ENCODE assay signal across 20 mouse cellular contexts in genomic region chr12:54463806-54464205, GRCm38 (mm10).
DNase-seq lines count a peak whose midpoint lies in the region; ATAC-seq and TF ChIP-seq lines count a peak whose summit lies in the region.
"Had no signal": no experiment of that assay in that cellular context is flagged by ENCODE, and none has a peak within 500 bp of the region (broad histone marks: within the 10 kb centered on the region; RNA-seq: fewer than 3 reads in every experiment).

No protein-coding gene starts in this region.

- 0 out of 2 replicates have a peak, but pooled peaks cover 3% of the 10 kb centered on the region for H3K4me1 ChIP-seq in kidney, embryonic 15.5 days
- H3K4me1 ChIP-seq in intestine, postnatal 0 days (replicated peaks; ENCODE audit: control insufficient read depth, insufficient read depth, low read length), result peaks cover 12% of the 10 kb centered on the region
- H3K4me1 ChIP-seq in stomach, embryonic 16.5 days (ENCODE audit: control insufficient read depth, insufficient read depth, low read length), result peaks cover 2% of the 10 kb centered on the region
- H3K4me1 ChIP-seq: embryonic facial prominence, embryonic 13.5 days; midbrain, embryonic 15.5 days had no signal

- no peak overlapping the region for H3K4me3 ChIP-seq in gastrocnemius, adult 2 months
- H3K4me3 ChIP-seq in kidney, embryonic 15.5 days (replicated peaks), result no peak overlapping the region
- H3K4me3 ChIP-seq in intestine, postnatal 0 days (ENCODE audit: low read depth, low read length), result no peak overlapping the region
- no peak overlapping the region for H3K4me3 ChIP-seq in stomach, embryonic 16.5 days (replicated peaks; ENCODE audit: low read length)
- H3K4me3 ChIP-seq: embryonic facial prominence, embryonic 13.5 days; layer of hippocampus, adult 2 months; liver, embryonic 13.5 days; midbrain, embryonic 15.5 days had no signal

- H3K27ac ChIP-seq in gastrocnemius, adult 2 months, result no peak overlapping the region
- no peak overlapping the region for H3K27ac ChIP-seq in kidney, embryonic 15.5 days
- H3K27ac ChIP-seq in intestine, postnatal 0 days (ENCODE audit: low read depth, low read length), result peak overlapping the region; percentile 81
- H3K27ac ChIP-seq in stomach, embryonic 16.5 days (ENCODE audit: low read length), result peak overlapping the region; percentile 62; the same call in 1 of the 2 replicates
- H3K27ac ChIP-seq: embryonic facial prominence, embryonic 13.5 days; layer of hippocampus, adult 2 months; liver, embryonic 13.5 days; midbrain, embryonic 15.5 days had no signal

- H3K9me3 ChIP-seq in kidney, embryonic 15.5 days (replicated peaks), result no peaks in the 10 kb centered on the region
- H3K9me3 ChIP-seq in intestine, postnatal 0 days (ENCODE audit: control insufficient read depth), result no peaks in the 10 kb centered on the region
- no peaks in the 10 kb centered on the region for H3K9me3 ChIP-seq in stomach, embryonic 16.5 days (replicated peaks; ENCODE audit: control insufficient read depth, low read length)
- H3K9me3 ChIP-seq: embryonic facial prominence, embryonic 13.5 days; liver, embryonic 13.5 days; midbrain, embryonic 15.5 days had no signal

- ATAC-seq in kidney, embryonic 15.5 days (replicated peaks; ENCODE audit: low FRiP score), result no peak
- ATAC-seq in intestine, postnatal 0 days, result peak; percentile 82
- peak; percentile 80; the same call in 1 of the 2 replicates for ATAC-seq in stomach, embryonic 16.5 days (ENCODE audit: insufficient read depth, low FRiP score)
- ATAC-seq: forebrain, postnatal 0 days; hindbrain, embryonic 16.5 days; midbrain, embryonic 15.5 days had no signal

- no peaks in the 10 kb centered on the region for H3K27me3 ChIP-seq in kidney, embryonic 15.5 days
- no peaks in the 10 kb centered on the region for H3K27me3 ChIP-seq in intestine, postnatal 0 days (replicated peaks; ENCODE audit: control insufficient read depth, insufficient read depth, low read length)
- H3K27me3 ChIP-seq in stomach, embryonic 16.5 days (ENCODE audit: control insufficient read depth, insufficient read depth, low read length), result no peaks in the 10 kb centered on the region
- H3K27me3 ChIP-seq: embryonic facial prominence, embryonic 13.5 days; liver, embryonic 13.5 days; midbrain, embryonic 15.5 days had no signal

- H3K4me2 ChIP-seq in kidney, embryonic 15.5 days, result no peak overlapping the region
- H3K4me2 ChIP-seq in intestine, postnatal 0 days (replicated peaks; ENCODE audit: low read depth), result 0 out of 2 replicates have a peak overlapping the region, but pooled peaks have one; percentile 4
- no peak overlapping the region for H3K4me2 ChIP-seq in stomach, embryonic 16.5 days (ENCODE audit: low read depth, low read length)
- H3K4me2 ChIP-seq: embryonic facial prominence, embryonic 13.5 days; heart, embryonic 11.5 days; liver, embryonic 13.5 days; midbrain, embryonic 15.5 days had no signal

- 58% methylated on average over 7 of the region's 7 CpGs for WGBS in kidney, embryonic 15.5 days
- 25% methylated on average over 7 of the region's 7 CpGs for WGBS in intestine, postnatal 0 days
- WGBS in stomach, embryonic 16.5 days, result 53% methylated on average over 7 of the region's 7 CpGs

- no peaks in the 10 kb centered on the region for H3K36me3 ChIP-seq in kidney, embryonic 15.5 days
- no peaks in the 10 kb centered on the region for H3K36me3 ChIP-seq in intestine, postnatal 0 days (ENCODE audit: control insufficient read depth, insufficient read depth)
- H3K36me3 ChIP-seq in stomach, embryonic 16.5 days (ENCODE audit: control insufficient read depth, insufficient read depth, low read length), result no peaks in the 10 kb centered on the region
- H3K36me3 ChIP-seq: embryonic facial prominence, embryonic 13.5 days; liver, embryonic 13.5 days; midbrain, embryonic 15.5 days had no signal

- peak; percentile 26 for DNase-seq in gastrocnemius, adult 2 months
- DNase-seq in gastrocnemius, postnatal 36 days, result no peak
- peak; percentile 57 for DNase-seq in kidney, adult 9 months
- DNase-seq in left cerebral cortex, adult 8-10 months (ENCODE audit: low spot score in 2 of 2), result no peak
- DNase-seq in lung, postnatal 4 days, result no peak
- DNase-seq: adrenal gland, postnatal 25 days; cerebellum, adult 2 months; forebrain, postnatal 0 days; heart, postnatal 4 days; liver, embryonic 13.5 days; retina, postnatal 1 day; right cerebral cortex, postnatal 4 days had no signal

- intact Hi-C loops in gastrocnemius, adult 2 months (cut with DNase I), result no loop called here
- intact Hi-C loops in gastrocnemius, postnatal 36 days (cut with DNase I), result no loop called here

- no peak for TF ChIP-seq CTCF in gastrocnemius, adult 2 months (IDR thresholded peaks at IDR 0.05)
- TF ChIP-seq CTCF in intestine, postnatal 0 days (IDR thresholded peaks at IDR 0.05; ENCODE audit: low read depth), result no peak

- no peak overlapping the region for H3K9ac ChIP-seq in kidney, embryonic 15.5 days
- H3K9ac ChIP-seq in intestine, postnatal 0 days (ENCODE audit: low read depth, low read length), result no peak overlapping the region
- H3K9ac ChIP-seq in stomach, embryonic 16.5 days (ENCODE audit: low read length), result 0 out of 2 replicates have a peak overlapping the region, but pooled peaks have one; percentile 24
- H3K9ac ChIP-seq: embryonic facial prominence, embryonic 13.5 days; forebrain, postnatal 0 days; liver, embryonic 13.5 days; midbrain, embryonic 15.5 days had no signal

Comparison
In these comparisons a context has a peak if more than half of its experiments do, and no peak if none do; other contexts are left out.
1. DNase-seq: peak in gastrocnemius, adult 2 months (single experiment) and kidney, adult 9 months (single experiment); none in gastrocnemius, postnatal 36 days (0 of 2), left cerebral cortex, adult 8-10 months (0 of 2) and lung, postnatal 4 days (0 of 2).
2. H3K27ac ChIP-seq: peak in intestine, postnatal 0 days (single experiment) and stomach, embryonic 16.5 days (single experiment); none in gastrocnemius, adult 2 months (single experiment) and kidney, embryonic 15.5 days (single experiment).